22 mouse cellular contexts compared by ENCODE assay signal in the genomic region with DNA sequence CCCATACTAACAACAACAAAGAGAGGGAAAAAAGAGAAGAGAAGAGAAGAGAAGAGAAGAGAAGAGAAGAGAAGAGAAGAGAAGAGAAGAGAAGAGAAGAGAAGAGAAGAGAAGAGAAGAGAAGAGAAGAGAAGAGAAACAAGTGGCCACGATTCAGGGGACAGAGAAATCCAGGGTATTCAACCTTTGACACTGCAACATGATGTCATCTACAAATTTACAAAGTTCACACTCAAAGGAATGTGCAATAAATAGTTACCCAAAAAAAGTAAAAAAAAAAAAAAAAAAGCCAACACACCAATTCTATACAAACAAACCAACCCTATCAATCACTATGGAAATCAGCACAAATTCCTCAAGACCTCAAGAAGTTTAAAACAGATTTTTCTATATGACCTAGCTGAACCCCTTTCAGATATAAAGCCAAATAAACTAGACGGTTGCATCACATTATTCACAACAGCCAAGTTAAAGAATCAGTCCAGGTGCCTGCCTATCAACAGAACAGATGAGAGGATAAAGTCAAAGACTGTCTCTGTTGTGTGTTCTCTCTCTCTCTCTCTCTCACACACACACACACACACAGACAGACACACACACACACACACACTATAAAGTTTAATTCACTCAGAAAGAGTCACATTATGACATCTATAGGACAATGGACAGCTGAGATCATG.
DNase-seq lines count a peak whose midpoint lies in the region; ATAC-seq and TF ChIP-seq lines count a peak whose summit lies in the region.
"Had no signal": no experiment of that assay in that cellular context is flagged by ENCODE, and none has a peak within 500 bp of the region (broad histone marks: within the 10 kb centered on the region; RNA-seq: fewer than 3 reads in every experiment).

No protein-coding gene starts in this region.

- no peak overlapping the region for H3K4me2 ChIP-seq in liver, embryonic 12.5 days
- H3K4me2 ChIP-seq in liver, postnatal 0 days (ENCODE audit: low read depth, low read length), result no peak overlapping the region
- no peak overlapping the region for H3K4me2 ChIP-seq in liver, embryonic 11.5 days
- H3K4me2 ChIP-seq: embryonic facial prominence, embryonic 12.5 days; forebrain, embryonic 13.5 days; forebrain, embryonic 15.5 days had no signal

- H3K27ac ChIP-seq in liver, adult 2 months (replicated peaks; ENCODE audit: insufficient read depth, low read depth, low read length), result peak overlapping the region; percentile 69
- no peak overlapping the region for H3K27ac ChIP-seq in liver, embryonic 12.5 days
- H3K27ac ChIP-seq in liver, postnatal 0 days (ENCODE audit: low read depth), result peak overlapping the region; percentile 78
- no peak overlapping the region for H3K27ac ChIP-seq in liver, embryonic 11.5 days (ENCODE audit: low read depth, low read length)
- H3K27ac ChIP-seq: embryonic facial prominence, embryonic 10.5 days; embryonic facial prominence, embryonic 12.5 days; forebrain, embryonic 13.5 days; forebrain, embryonic 15.5 days had no signal

- no peak for ATAC-seq in liver, embryonic 12.5 days
- peak; percentile 53 for ATAC-seq in liver, postnatal 0 days
- no peak for ATAC-seq in liver, embryonic 11.5 days (replicated peaks; ENCODE audit: low FRiP score)
- no peak for ATAC-seq in frontal cortex, adult (ENCODE audit: low TSS enrichment)
- ATAC-seq: CD4-positive, CD25-positive, alpha-beta regulatory T cell, adult 4 months; forebrain, embryonic 13.5 days; forebrain, embryonic 15.5 days; forebrain, postnatal 0 days had no signal

- H3K9me3 ChIP-seq in liver, embryonic 12.5 days (replicated peaks), result no peaks in the 10 kb centered on the region
- no peaks in the 10 kb centered on the region for H3K9me3 ChIP-seq in liver, postnatal 0 days (ENCODE audit: low read length)
- no peaks in the 10 kb centered on the region for H3K9me3 ChIP-seq in liver, embryonic 11.5 days (ENCODE audit: control insufficient read depth, low read length)
- H3K9me3 ChIP-seq: embryonic facial prominence, embryonic 10.5 days; embryonic facial prominence, embryonic 12.5 days; forebrain, embryonic 13.5 days; forebrain, embryonic 15.5 days; G1E had no signal

- no peak for TF ChIP-seq POLR2A in liver, adult 2 months (IDR thresholded peaks at IDR 0.05; ENCODE audit: extremely low read depth, insufficient read depth, low read length)

- H3K36me3 ChIP-seq in liver, adult 2 months (ENCODE audit: control insufficient read depth, insufficient read depth, low read length), result peaks cover 39% of the 10 kb centered on the region
- H3K36me3 ChIP-seq in liver, embryonic 12.5 days, result peaks cover 21% of the 10 kb centered on the region
- H3K36me3 ChIP-seq in liver, postnatal 0 days (replicated peaks; ENCODE audit: insufficient read depth, low read length), result peaks cover 9% of the 10 kb centered on the region
- H3K36me3 ChIP-seq in liver, embryonic 11.5 days (ENCODE audit: control insufficient read depth, insufficient read depth, low read length), result peaks cover 2% of the 10 kb centered on the region; the same call in 1 of the 2 replicates

- peaks cover 3% of the 10 kb centered on the region; the same call in 1 of the 2 replicates for H3K79me2 ChIP-seq in liver, adult 2 months (ENCODE audit: control insufficient read depth, insufficient read depth, low read length)

- H3K27me3 ChIP-seq in liver, adult 2 months (ENCODE audit: control insufficient read depth, insufficient read depth, low read length), result no peaks in the 10 kb centered on the region
- H3K27me3 ChIP-seq in liver, embryonic 12.5 days (replicated peaks), result no peaks in the 10 kb centered on the region
- no peaks in the 10 kb centered on the region for H3K27me3 ChIP-seq in liver, postnatal 0 days (ENCODE audit: insufficient read depth, low read length)
- H3K27me3 ChIP-seq in liver, embryonic 11.5 days (replicated peaks; ENCODE audit: control insufficient read depth, insufficient read depth, low read length), result no peaks in the 10 kb centered on the region
- H3K27me3 ChIP-seq: embryonic facial prominence, embryonic 12.5 days; forebrain, embryonic 13.5 days; forebrain, embryonic 15.5 days had no signal

- peak; percentile 91 for DNase-seq in liver, adult 2 months (ENCODE audit: extremely low read depth, low read depth, low spot score)
- no peak for DNase-seq in liver, postnatal 0 days
- no peak for DNase-seq in liver, embryonic 11.5 days (ENCODE audit: low spot score)
- DNase-seq: adrenal gland, adult 2 months; adrenal gland, postnatal 10 days; adrenal gland, postnatal 25 days; B cell, adult 2 months; cerebellum, adult 11 months; cerebellum, adult 18-20 months; cerebellum, adult 8-10 months; cerebellum, adult 9-11 months; cerebellum, postnatal 14 days; cerebellum, postnatal 36 days; forebrain, postnatal 0 days had no signal

- no peak for TF ChIP-seq CTCF in liver, adult 2 months (IDR thresholded peaks at IDR 0.05; ENCODE audit: low read depth, low read length)
- no peak for TF ChIP-seq CTCF in liver, postnatal 0 days (IDR thresholded peaks at IDR 0.05; ENCODE audit: low read depth)

- no peak overlapping the region for H3K9ac ChIP-seq in liver, adult 2 months (ENCODE audit: low read depth, low read length)
- no peak overlapping the region for H3K9ac ChIP-seq in liver, embryonic 12.5 days
- H3K9ac ChIP-seq in liver, postnatal 0 days (replicated peaks), result no peak overlapping the region
- H3K9ac ChIP-seq in liver, embryonic 11.5 days (ENCODE audit: low read depth, low read length), result no peak overlapping the region
- H3K9ac ChIP-seq: embryonic facial prominence, embryonic 12.5 days; forebrain, embryonic 13.5 days; forebrain, embryonic 15.5 days; forebrain, postnatal 0 days had no signal

- H3K4me3 ChIP-seq in liver, adult 2 months (ENCODE audit: insufficient read depth, low read depth, low read length), result no peak overlapping the region
- no peak overlapping the region for H3K4me3 ChIP-seq in liver, embryonic 12.5 days
- no peak overlapping the region for H3K4me3 ChIP-seq in liver, postnatal 0 days (ENCODE audit: low read depth, low read length)
- H3K4me3 ChIP-seq in liver, embryonic 11.5 days (ENCODE audit: low read depth, low read length), result no peak overlapping the region
- H3K4me3 ChIP-seq: embryonic facial prominence, embryonic 10.5 days; embryonic facial prominence, embryonic 12.5 days; forebrain, embryonic 13.5 days; forebrain, embryonic 15.5 days had no signal

- TF ChIP-seq EP300 in liver, postnatal 0 days (IDR thresholded peaks at IDR 0.05; ENCODE audit: low read depth), result no peak

- peaks cover 17% of the 10 kb centered on the region for H3K4me1 ChIP-seq in liver, adult 2 months (ENCODE audit: control insufficient read depth, insufficient read depth, low read length)
- no peaks in the 10 kb centered on the region for H3K4me1 ChIP-seq in liver, embryonic 12.5 days
- H3K4me1 ChIP-seq in liver, postnatal 0 days (ENCODE audit: insufficient read depth), result peaks cover 4% of the 10 kb centered on the region
- H3K4me1 ChIP-seq in liver, embryonic 11.5 days (replicated peaks; ENCODE audit: control insufficient read depth, insufficient read depth, low read length), result no peaks in the 10 kb centered on the region
- H3K4me1 ChIP-seq: embryonic facial prominence, embryonic 10.5 days; embryonic facial prominence, embryonic 12.5 days; forebrain, embryonic 13.5 days; forebrain, embryonic 15.5 days had no signal

- WGBS in liver, adult 2 months, result 22% methylated on average over 2 of the region's 2 CpGs
- whole genome bisulfite sequencing in liver, embryonic 12.5 days (ENCODE audit: insufficient replicate concordance), result 64% methylated on average over 2 of the region's 2 CpGs
- WGBS in liver, postnatal 0 days (ENCODE audit: insufficient replicate concordance), result 46% methylated on average over 2 of the region's 2 CpGs
- 78% methylated on average over 2 of the region's 2 CpGs for WGBS in liver, embryonic 11.5 days

Comparison
In these comparisons a context has a peak if more than half of its experiments do, and no peak if none do; other contexts are left out.
1. H3K27ac ChIP-seq: peak in liver, adult 2 months (single experiment) and liver, postnatal 0 days (single experiment); none in liver, embryonic 12.5 days (single experiment) and liver, embryonic 11.5 days (single experiment).